Mouse (Mus musculus): ENCODE measurements at regions not wholly inside any gene's neighbourhood (a gene's known extent, or its start where the extent isn't known, plus 50 kb on each side); places are given as distances from the start of the nearest gene placed in this dataset.
A peak's percentile ranks its signal among the peaks of the same experiment; 100 is the strongest.

GRCm38 (mm10) chr8:115626396-115627136 is 81.0 kb downstream of the Maf start:
- no peak for DNase-seq

- no peak for DNase-seq
Measured at GRCm38 (mm10) chr8:115625072-115625471, 82.5 kb downstream of the Maf start.

GRCm38 (mm10) chr8:115618049-115618760 is 89.4 kb downstream of the Maf start:
- DNase-seq = peak; percentile 26 to 34

- no peak for DNase-seq
Measured at GRCm38 (mm10) chr8:115616871-115617605, 90.6 kb downstream of the Maf start.

- DNase-seq = peak in 1 of 2 experiments; percentile 16
Measured at GRCm38 (mm10) chr8:115613946-115614584, 93.5 kb downstream of the Maf start.

- DNase-seq = no peak
Measured at GRCm38 (mm10) chr8:115612119-115612518, 95.5 kb downstream of the Maf start.

GRCm38 (mm10) chr8:115599771-115600170 is 107.8 kb downstream of the Maf start:
- DNase-seq = no peak

- DNase-seq = peak; percentile 18 to 37
Measured at GRCm38 (mm10) chr8:115597226-115597953, 110.2 kb downstream of the Maf start.

- DNase-seq = no peak
Measured at GRCm38 (mm10) chr8:115589721-115590120, 117.9 kb downstream of the Maf start.

GRCm38 (mm10) chr8:115589076-115589475 is 118.5 kb downstream of the Maf start:
- no peak for DNase-seq

GRCm38 (mm10) chr8:115584311-115584907 is 123.2 kb downstream of the Maf start:
- DNase-seq = no peak

- no peak for DNase-seq
Measured at GRCm38 (mm10) chr8:115583221-115583620, 124.4 kb downstream of the Maf start.

- no peak for DNase-seq
Measured at GRCm38 (mm10) chr8:115581940-115582517, 125.6 kb downstream of the Maf start.

- DNase-seq = no peak
Measured at GRCm38 (mm10) chr8:115568394-115568793, 139.2 kb downstream of the Maf start.

- DNase-seq = no peak
Measured at GRCm38 (mm10) chr8:115565768-115566167, 141.8 kb downstream of the Maf start.

GRCm38 (mm10) chr8:115562362-115562761 is 145.2 kb downstream of the Maf start:
- no peak for DNase-seq

GRCm38 (mm10) chr8:115560985-115561916 is 146.3 kb downstream of the Maf start:
- no peak for DNase-seq

- no peak for DNase-seq
Measured at GRCm38 (mm10) chr8:115555452-115555851, 152.1 kb downstream of the Maf start.

- DNase-seq = no peak
Measured at GRCm38 (mm10) chr8:115554185-115554584, 153.4 kb downstream of the Maf start.

- DNase-seq = peak; percentile 7 to 59
Measured at GRCm38 (mm10) chr8:115551262-115551661, 156.3 kb downstream of the Maf start.
